Mouse (Mus musculus) macrophage (primary cell): ENCODE results near the gene Rab11a. TPM values are rescaled to one million over a fixed set of nuclear protein-coding genes. Genes with fewer than 3 reads are reported as not detected.

Source experiments
- H3K27ac ChIP-seq: fragments of 350-480 bp; formaldehyde crosslinking; 2 replicates; pipeline ENCODE4 v1.9.0; 2021
- H3K36me3 ChIP-seq: fragments of 350-480 bp; formaldehyde crosslinking; 2 replicates; pipeline ENCODE4 v1.9.0; 2021; ENCODE audit errors: inconsistent target
- H3K4me3 ChIP-seq: fragments of 350-480 bp; formaldehyde crosslinking; 2 replicates; pipeline ENCODE4 v1.9.0; 2021; ENCODE audit errors: inconsistent target
- H3K79me2 ChIP-seq: fragments of 350-480 bp; formaldehyde crosslinking; 2 replicates; pipeline ENCODE4 v1.9.0; 2021; ENCODE audit errors: inconsistent target
- WGBS: methylation state at CpG from one replicate; pipeline ENCODE4 v1.1.7; 2026; ENCODE audit warnings: inconsistent platforms; ENCODE audit not compliant: missing documents; 5-methylcytosine and 5-hydroxymethylcytosine counted together
- polyA plus RNA-seq: library from polyadenylated mRNA; stranded (reverse); fragments of 250-400 nt; gene quantifications from 3 replicates; pipeline ENCODE4 v1.2.4, GENCODE M21; 2018; ENCODE audit warnings: inconsistent platforms
- total RNA-seq, 78 experiments: library from RNA; depleted of rRNA; stranded (reverse); fragments of 250-400 nt; gene quantifications; 1 replicate in 9 of 78; 2 replicates in 24 of 78; 3 replicates in 43 of 78; 4 replicates in 2 of 78; pipeline ENCODE4 v1.2.4; 2018; ENCODE audit warnings: inconsistent platforms in 56 of 78

Rab11a gene
- total RNA-seq (2018; cell fraction: chromatin; rRNA removed), result 100 to 1,000 TPM in 5 of 26 experiments, 10 to 100 TPM in 21; 67.4 to 117 (median 73.8) TPM
- total RNA-seq (2018; cell fraction: cytosol; rRNA removed), result 100 to 1,000 TPM; 177 to 284 (median 221) TPM
- total RNA-seq (2018; cell fraction: nucleus; rRNA removed), result 100 to 1,000 TPM in 10 of 26 experiments, 10 to 100 TPM in 16; 65.8 to 128 (median 94.2) TPM
- polyA plus RNA-seq, result 214 to 374 TPM (median 216 TPM) in 3 replicates

- peak within 1 kb of the TSS; percentile 92 for H3K4me3 ChIP-seq
Observed at GRCm38 (mm10) chr9:64737406-64738201, at the start of gene Rab11a. Gene Rab11a (minus strand): TSS chr9:64737758.

GRCm38 (mm10) chr9:64786216-64786905 lies 48.8 kb upstream of the Rab11a start:
- WGBS, result 84% methylated on average over 9 of the region's 9 CpGs
- no peak overlapping the region for H3K4me3 ChIP-seq
- H3K79me2 ChIP-seq, result no peaks in the 10 kb centered on the region
- H3K36me3 ChIP-seq, result no peaks in the 10 kb centered on the region
- H3K27ac ChIP-seq, result no peak overlapping the region

More at GRCm38 (mm10) chr9:64737406-64738201, at the start of gene Rab11a:
- Histone ChIP-seq H3K79me2 (peaks cover 47% of the 10 kb centered on the region), H3K27ac (peak within 1 kb of the TSS; percentile 85), H3K36me3 (no peaks in the 10 kb centered on the region)
- WGBS, result under 1% methylated on average over 53 of the region's 61 CpGs

- no peaks in the 10 kb centered on the region for H3K36me3 ChIP-seq
- H3K27ac ChIP-seq, result no peak overlapping the region
- H3K4me3 ChIP-seq, result no peak overlapping the region
- no peaks in the 10 kb centered on the region for H3K79me2 ChIP-seq
- WGBS, result 46% methylated on average over 4 of the region's 4 CpGs
Observed at GRCm38 (mm10) chr9:64784841-64785240, 47.3 kb upstream of the Rab11a start.

- Histone ChIP-seq H3K27ac (no peak overlapping the region), H3K4me3 (no peak overlapping the region), H3K36me3 (no peaks in the 10 kb centered on the region), H3K79me2 (no peaks in the 10 kb centered on the region)
- WGBS, result 99% methylated on average over 7 of the region's 7 CpGs
Observed at GRCm38 (mm10) chr9:64783511-64783910, 46.0 kb upstream of the Rab11a start.

- no peak overlapping the region for H3K27ac ChIP-seq
- no peaks in the 10 kb centered on the region for H3K79me2 ChIP-seq
- H3K4me3 ChIP-seq, result no peak overlapping the region
- 40% methylated on average over 7 of the region's 7 CpGs for WGBS
- no peaks in the 10 kb centered on the region for H3K36me3 ChIP-seq
Observed at GRCm38 (mm10) chr9:64779628-64780027, 42.1 kb upstream of the Rab11a start.

GRCm38 (mm10) chr9:64778151-64778550 lies 40.6 kb upstream of the Rab11a start:
- WGBS, result 100% methylated on average over 1 of the region's 1 CpGs
- no peak overlapping the region for H3K4me3 ChIP-seq
- H3K79me2 ChIP-seq, result no peaks in the 10 kb centered on the region
- no peak overlapping the region for H3K27ac ChIP-seq
- no peaks in the 10 kb centered on the region for H3K36me3 ChIP-seq

- H3K4me3 ChIP-seq, result no peak overlapping the region
- H3K79me2 ChIP-seq, result no peaks in the 10 kb centered on the region
- no peaks in the 10 kb centered on the region for H3K36me3 ChIP-seq
- 94% methylated on average over 4 of the region's 4 CpGs for WGBS
- H3K27ac ChIP-seq, result no peak overlapping the region
Observed at GRCm38 (mm10) chr9:64777441-64777987, 40.0 kb upstream of the Rab11a start.

GRCm38 (mm10) chr9:64775491-64775890 lies 37.9 kb upstream of the Rab11a start:
- Histone ChIP-seq H3K27ac (peak overlapping the region; percentile 24), H3K4me3 (no peak overlapping the region), H3K36me3 (no peaks in the 10 kb centered on the region), H3K79me2 (no peaks in the 10 kb centered on the region)
- 49% methylated on average over 4 of the region's 4 CpGs for WGBS

- H3K4me3 ChIP-seq, result no peak overlapping the region
Observed at GRCm38 (mm10) chr9:64774883-64775282, 37.3 kb upstream of the Rab11a start.

GRCm38 (mm10) chr9:64774411-64774811 lies 36.9 kb upstream of the Rab11a start:
- H3K4me3 ChIP-seq, result no peak overlapping the region
- 87% methylated on average over 5 of the region's 5 CpGs for WGBS
- no peaks in the 10 kb centered on the region for H3K79me2 ChIP-seq
- H3K27ac ChIP-seq, result peak overlapping the region; percentile 24
- no peaks in the 10 kb centered on the region for H3K36me3 ChIP-seq

More at GRCm38 (mm10) chr9:64774883-64775282, 37.3 kb upstream of the Rab11a start:
- Histone ChIP-seq H3K36me3 (no peaks in the 10 kb centered on the region), H3K79me2 (no peaks in the 10 kb centered on the region), H3K27ac (peak overlapping the region; percentile 24)
- 92% methylated on average over 2 of the region's 2 CpGs for WGBS

GRCm38 (mm10) chr9:64773936-64774335 lies 36.4 kb upstream of the Rab11a start:
- WGBS, result 65% methylated on average over 4 of the region's 4 CpGs
- no peak overlapping the region for H3K27ac ChIP-seq
- no peaks in the 10 kb centered on the region for H3K79me2 ChIP-seq
- H3K4me3 ChIP-seq, result no peak overlapping the region
- no peaks in the 10 kb centered on the region for H3K36me3 ChIP-seq

- no peaks in the 10 kb centered on the region for H3K79me2 ChIP-seq
- 90% methylated on average over 8 of the region's 8 CpGs for WGBS
- H3K4me3 ChIP-seq, result no peak overlapping the region
- H3K27ac ChIP-seq, result no peak overlapping the region
- H3K36me3 ChIP-seq, result no peaks in the 10 kb centered on the region
Observed at GRCm38 (mm10) chr9:64773254-64773653, 35.7 kb upstream of the Rab11a start.

- 11% methylated on average over 5 of the region's 5 CpGs for WGBS
- no peaks in the 10 kb centered on the region for H3K36me3 ChIP-seq
- peak overlapping the region; percentile 42 for H3K27ac ChIP-seq
- no peak overlapping the region for H3K4me3 ChIP-seq
- H3K79me2 ChIP-seq, result no peaks in the 10 kb centered on the region
Observed at GRCm38 (mm10) chr9:64771236-64771635, 33.7 kb upstream of the Rab11a start.

GRCm38 (mm10) chr9:64770411-64770849 lies 32.9 kb upstream of the Rab11a start:
- no peaks in the 10 kb centered on the region for H3K79me2 ChIP-seq
- no peaks in the 10 kb centered on the region for H3K36me3 ChIP-seq
- H3K4me3 ChIP-seq, result no peak overlapping the region
- 96% methylated on average over 5 of the region's 5 CpGs for WGBS
- peak overlapping the region; percentile 42 for H3K27ac ChIP-seq
